Mouse (Mus musculus) liver, embryonic 11.5 days (tissue): ENCODE measurements around the gene Mbnl2. TPM values are rescaled to one million over a fixed set of nuclear protein-coding genes. Genes with fewer than 3 reads are reported as not detected.

Source experiments
- ATAC-seq: fragments of 200-750 bp; cut with Nextera tagmentation; replicated peaks from 2 replicates; pipeline ENCODE4 v1.8.0; 2017; ENCODE audit warnings: moderate number of reproducible peaks, mild to moderate bottlenecking, moderate TSS enrichment, moderate library complexity; ENCODE audit not compliant: low FRiP score
- DNase-seq: peaks from one replicate; pipeline ENCODE4 v3.0.0-alpha.2; 2017; ENCODE audit warnings: low spot score
- H3K27ac ChIP-seq: fragments of 300-500 bp; sonication (generic); 2 replicates; pipeline ENCODE4 v1.5.1; 2014; ENCODE audit warnings: mild to moderate bottlenecking, low read depth, low read length, control low read depth
- H3K27me3 ChIP-seq: fragments of 300-500 bp; sonication (generic); replicated peaks from 2 replicates; pipeline ENCODE4 v1.6.1; 2014; ENCODE audit warnings: low read length, mixed read lengths; ENCODE audit not compliant: control insufficient read depth, insufficient read depth
- H3K36me3 ChIP-seq: fragments of 300-500 bp; sonication (generic); 2 replicates; pipeline ENCODE4 v1.6.1; 2014; ENCODE audit warnings: mild to moderate bottlenecking, low read length, moderate library complexity, mixed read lengths; ENCODE audit not compliant: control insufficient read depth, insufficient read depth
- H3K4me1 ChIP-seq: fragments of 300-500 bp; sonication (generic); replicated peaks from 2 replicates; pipeline ENCODE4 v1.6.1; 2014; ENCODE audit warnings: low read length, mixed read lengths; ENCODE audit not compliant: control insufficient read depth, insufficient read depth
- H3K4me2 ChIP-seq: fragments of 300-500 bp; sonication (generic); 2 replicates; pipeline ENCODE4 v1.6.1; 2014; ENCODE audit warnings: mild to moderate bottlenecking, control low read depth, moderate library complexity
- H3K4me3 ChIP-seq: fragments of 300-500 bp; sonication (generic); 2 replicates; pipeline ENCODE4 v1.5.1; 2014; ENCODE audit warnings: low read depth, low read length, control low read depth
- H3K9ac ChIP-seq: fragments of 300-500 bp; sonication (generic); 2 replicates; pipeline ENCODE4 v1.6.1; 2014; ENCODE audit warnings: low read depth, low read length, control low read depth
- H3K9me3 ChIP-seq: fragments of 300-500 bp; sonication (generic); 2 replicates; pipeline ENCODE4 v1.6.1; 2016; ENCODE audit warnings: low read length, inconsistent platforms, mixed read lengths; ENCODE audit not compliant: control insufficient read depth
- WGBS: fragments of 180-500 bp; shearing (Covaris S2); extraction: QIAGEN DNeasy Blood & Tissue Kit; methylation state at CpG from one replicate; pipeline ENCODE4 v1.1.7; 2014; 5-methylcytosine and 5-hydroxymethylcytosine counted together
- polyA plus RNA-seq: library from polyadenylated mRNA; unstranded; fragments of >200 nt; fragmentation: Nextera tagmentation; extraction: Ambion mirVana; gene quantifications from 2 replicates; pipeline ENCODE4 v1.2.1, GENCODE M21; 2014

Gene Mbnl2
- polyA plus RNA-seq, 1 experiment from 2014 or later, result 38.2 TPM

GRCm38 (mm10) chr14:120289528-120289927, 14.1 kb downstream of the Mbnl2 start:
- no peak overlapping the region for H3K4me2 ChIP-seq
- 79% methylated on average over 7 of the region's 7 CpGs for WGBS
- no peak overlapping the region for H3K27ac ChIP-seq
- no peaks in the 10 kb centered on the region for H3K36me3 ChIP-seq
- ATAC-seq (no peak), DNase-seq (no peak)
- H3K4me1 ChIP-seq, result peaks cover 32% of the 10 kb centered on the region
- no peak overlapping the region for H3K4me3 ChIP-seq
- H3K27me3 ChIP-seq, result no peaks in the 10 kb centered on the region
- H3K9me3 ChIP-seq, result no peaks in the 10 kb centered on the region
- H3K9ac ChIP-seq, result no peak overlapping the region

GRCm38 (mm10) chr14:120291226-120291757, 15.8 kb downstream of the Mbnl2 start:
- H3K27me3 ChIP-seq, result no peaks in the 10 kb centered on the region
- no peak for ATAC-seq
- no peak overlapping the region for H3K27ac ChIP-seq
- no peaks in the 10 kb centered on the region for H3K9me3 ChIP-seq
- 91% methylated on average over 13 of the region's 13 CpGs for WGBS
- no peaks in the 10 kb centered on the region for H3K36me3 ChIP-seq
- H3K4me3 ChIP-seq, result no peak overlapping the region
- H3K9ac ChIP-seq, result no peak overlapping the region
- H3K4me2 ChIP-seq, result no peak overlapping the region
- no peak for DNase-seq
- H3K4me1 ChIP-seq, result peaks cover 31% of the 10 kb centered on the region

- H3K4me3 ChIP-seq, result no peak overlapping the region
- WGBS, result 80% methylated on average over 5 of the region's 5 CpGs
- no peaks in the 10 kb centered on the region for H3K9me3 ChIP-seq
- H3K27me3 ChIP-seq, result no peaks in the 10 kb centered on the region
- peaks cover 31% of the 10 kb centered on the region for H3K4me1 ChIP-seq
- no peaks in the 10 kb centered on the region for H3K36me3 ChIP-seq
- H3K27ac ChIP-seq, result no peak overlapping the region
- H3K4me2 ChIP-seq, result no peak overlapping the region
- no peak overlapping the region for H3K9ac ChIP-seq
- ATAC-seq (no peak), DNase-seq (no peak)
Measured at GRCm38 (mm10) chr14:120292133-120292532, 16.7 kb downstream of the Mbnl2 start.

GRCm38 (mm10) chr14:120292617-120293195, 17.2 kb downstream of the Mbnl2 start:
- H3K4me1 ChIP-seq, result peaks cover 30% of the 10 kb centered on the region

GRCm38 (mm10) chr14:120294480-120294879, 19.0 kb downstream of the Mbnl2 start:
- Histone ChIP-seq H3K27ac (no peak overlapping the region), H3K9ac (no peak overlapping the region), H3K9me3 (no peaks in the 10 kb centered on the region), H3K4me2 (no peak overlapping the region), H3K36me3 (no peaks in the 10 kb centered on the region), H3K27me3 (no peaks in the 10 kb centered on the region), H3K4me1 (peaks cover 22% of the 10 kb centered on the region), H3K4me3 (no peak overlapping the region)
- ATAC-seq (no peak), DNase-seq (no peak)
- WGBS, result 81% methylated on average over 6 of the region's 6 CpGs

More at GRCm38 (mm10) chr14:120292617-120293195, 17.2 kb downstream of the Mbnl2 start:
- Histone ChIP-seq H3K4me2 (no peak overlapping the region), H3K9me3 (no peaks in the 10 kb centered on the region), H3K27me3 (no peaks in the 10 kb centered on the region), H3K4me3 (no peak overlapping the region), H3K9ac (no peak overlapping the region), H3K27ac (no peak overlapping the region), H3K36me3 (no peaks in the 10 kb centered on the region)
- ATAC-seq (no peak), DNase-seq (no peak)
- 84% methylated on average over 6 of the region's 6 CpGs for WGBS

- 80% methylated on average over 13 of the region's 13 CpGs for WGBS
- H3K27me3 ChIP-seq, result no peaks in the 10 kb centered on the region
- H3K4me2 ChIP-seq, result no peak overlapping the region
- H3K9ac ChIP-seq, result no peak overlapping the region
- H3K4me3 ChIP-seq, result no peak overlapping the region
- no peaks in the 10 kb centered on the region for H3K36me3 ChIP-seq
- no peaks in the 10 kb centered on the region for H3K9me3 ChIP-seq
- H3K4me1 ChIP-seq, result peaks cover 22% of the 10 kb centered on the region
- no peak for DNase-seq
- H3K27ac ChIP-seq, result no peak overlapping the region
- ATAC-seq, result no peak
Measured at GRCm38 (mm10) chr14:120295355-120296220, 20.1 kb downstream of the Mbnl2 start.

- Histone ChIP-seq H3K4me2 (no peak overlapping the region; the same call in 1 of the 2 replicates), H3K27ac (no peak overlapping the region), H3K9me3 (no peaks in the 10 kb centered on the region), H3K9ac (no peak overlapping the region), H3K36me3 (no peaks in the 10 kb centered on the region), H3K4me3 (no peak overlapping the region), H3K27me3 (no peaks in the 10 kb centered on the region), H3K4me1 (peaks cover 22% of the 10 kb centered on the region)
- ATAC-seq (no peak), DNase-seq (no peak)
- WGBS, result 78% methylated on average over 17 of the region's 17 CpGs
Measured at GRCm38 (mm10) chr14:120296231-120297006, 20.9 kb downstream of the Mbnl2 start.

- ATAC-seq (no peak), DNase-seq (no peak)
- Histone ChIP-seq H3K4me1 (peaks cover 19% of the 10 kb centered on the region), H3K4me2 (no peak overlapping the region; the same call in 1 of the 2 replicates), H3K9me3 (no peaks in the 10 kb centered on the region), H3K9ac (no peak overlapping the region), H3K4me3 (no peak overlapping the region), H3K27me3 (no peaks in the 10 kb centered on the region), H3K36me3 (no peaks in the 10 kb centered on the region), H3K27ac (no peak overlapping the region)
- 47% methylated on average over 16 of the region's 16 CpGs for WGBS
Measured at GRCm38 (mm10) chr14:120297137-120297749, 21.8 kb downstream of the Mbnl2 start.
